Mouse (Mus musculus) embryonic facial prominence, embryonic 10.5 days (tissue): Measurements from ENCODE around the gene Ptprd. TPM values are rescaled to one million over a fixed set of nuclear protein-coding genes. Genes with fewer than 3 reads are reported as not detected.

Experiments
- DNase-seq: peaks from one replicate; pipeline ENCODE4 v3.0.0-alpha.2; 2017; ENCODE audit warnings: low spot score
- H3K27ac ChIP-seq: fragments of 300-500 bp; sonication (generic); replicated peaks from 2 replicates; pipeline ENCODE4 v1.5.1; 2016; ENCODE audit warnings: mild to moderate bottlenecking
- H3K27me3 ChIP-seq: fragments of 300-500 bp; sonication (generic); replicated peaks from 2 replicates; pipeline ENCODE4 v1.6.1; 2016; ENCODE audit warnings: low read depth, mild to moderate bottlenecking; ENCODE audit not compliant: poor library complexity, severe bottlenecking
- H3K36me3 ChIP-seq: fragments of 300-500 bp; sonication (generic); replicated peaks from 2 replicates; pipeline ENCODE4 v1.6.1; 2016; ENCODE audit warnings: mild to moderate bottlenecking, moderate library complexity
- H3K4me1 ChIP-seq: fragments of 300-500 bp; sonication (generic); 2 replicates; pipeline ENCODE4 v1.6.1; 2016
- H3K4me3 ChIP-seq: fragments of 300-500 bp; sonication (generic); 2 replicates; pipeline ENCODE4 v1.5.1; 2016; ENCODE audit warnings: mild to moderate bottlenecking, moderate library complexity
- H3K9me3 ChIP-seq: fragments of 300-500 bp; sonication (generic); 2 replicates; pipeline ENCODE4 v1.6.1; 2016; ENCODE audit warnings: mild to moderate bottlenecking
- WGBS: fragments of 180-500 bp; shearing (Covaris S2); methylation state at CpG from one replicate; pipeline ENCODE4 v1.1.7; 2016; 5-methylcytosine and 5-hydroxymethylcytosine counted together
- microRNA-seq: library from miRNA; unstranded; fragments of <30 nt; microRNA quantifications from one replicate; pipeline ENCODE4, GENCODE M21; 2017
- polyA plus RNA-seq: library from polyadenylated mRNA; unstranded; fragments of >200 nt; fragmentation: Nextera tagmentation; extraction: Ambion mirVana; gene quantifications from 2 replicates; pipeline ENCODE4 v1.2.1, GENCODE M21; 2016

Gene Ptprd
- polyA plus RNA-seq, 1 experiment from 2014 or later = 11.7 TPM

DNA sequence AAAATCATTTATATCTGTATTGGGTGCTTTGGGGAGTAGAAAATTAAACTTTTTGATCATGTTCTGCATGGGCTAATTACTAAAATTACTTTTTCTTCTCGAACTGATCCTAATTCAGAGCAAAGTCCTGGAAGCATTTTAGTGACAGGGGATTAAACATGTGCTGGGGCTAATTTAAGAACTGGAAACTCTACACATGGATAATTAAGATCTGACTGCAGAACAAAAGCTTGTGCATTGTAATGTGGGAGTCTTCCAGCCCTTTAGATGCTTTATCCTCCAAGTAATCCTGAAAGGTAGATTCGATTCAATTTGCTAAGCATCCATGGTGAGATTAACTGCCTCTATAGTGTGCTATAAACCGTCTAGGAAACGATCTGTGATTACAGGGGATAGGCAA is 2316.9 kb downstream of the Ptprd start:
- no peaks in the 10 kb centered on the region; the same call in 1 of the 2 replicates for H3K4me1 ChIP-seq
- no peaks in the 10 kb centered on the region for H3K9me3 ChIP-seq
- 48% methylated on average over 4 of the region's 4 CpGs for WGBS
- no peak overlapping the region for H3K27ac ChIP-seq
- H3K4me3 ChIP-seq = no peak overlapping the region
- DNase-seq = no peak
- no peaks in the 10 kb centered on the region for H3K36me3 ChIP-seq
- H3K27me3 ChIP-seq = no peaks in the 10 kb centered on the region

Small RNA genes within 50 kb of the gene (microRNA-seq; reads per million reads assigned to microRNA genes)
- gene Gm23159 = not detected
